Mouse (Mus musculus) heart, adult 2 months (tissue): ENCODE measurements around the gene Cpe.

Experiments
- CTCF ChIP-seq: fragments of 200-600 bp; IDR thresholded peaks from 2 replicates; pipeline ENCODE4 v1.8.1; 2022; ENCODE audit warnings: antibody characterized with exemption, mild to moderate bottlenecking, moderate library complexity
- EP300 ChIP-seq: fragments of 200-500 bp; IDR thresholded peaks from 2 replicates; pipeline ENCODE4 v1.6.1; 2011; ENCODE audit warnings: low read depth, low read length, control low read depth; ENCODE audit not compliant: insufficient read depth
- POLR2A ChIP-seq: fragments of 200-500 bp; IDR thresholded peaks from 2 replicates; pipeline ENCODE4 v1.6.1; 2011; ENCODE audit warnings: mild to moderate bottlenecking, low read depth, low read length, control low read depth; ENCODE audit not compliant: insufficient read depth

DNA sequence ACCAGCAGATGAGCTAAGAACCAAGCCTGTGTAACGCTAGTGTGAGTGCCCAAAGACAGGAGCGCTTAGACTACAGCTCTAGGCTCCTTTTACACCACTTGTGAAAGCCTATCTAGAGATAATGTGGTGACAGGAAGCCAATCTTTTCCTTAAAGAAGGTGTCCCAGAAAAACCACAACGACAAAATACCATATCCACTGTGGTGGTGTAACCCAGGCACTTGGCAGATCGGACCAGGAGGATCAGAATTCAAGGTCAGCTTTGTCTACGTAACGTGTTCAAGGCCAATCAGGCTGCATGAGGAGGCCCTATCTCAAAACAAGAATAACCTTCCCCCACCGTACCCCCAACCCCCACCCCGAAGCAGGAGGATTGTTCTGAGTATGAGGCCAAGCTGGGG lies 42.3 kb upstream of the Cpe start:
- TF ChIP-seq EP300, result no peak
- no peak for TF ChIP-seq CTCF
- no peak for TF ChIP-seq POLR2A
